Mouse (Mus musculus): ENCODE measurements around the gene Noa1.

DNA sequence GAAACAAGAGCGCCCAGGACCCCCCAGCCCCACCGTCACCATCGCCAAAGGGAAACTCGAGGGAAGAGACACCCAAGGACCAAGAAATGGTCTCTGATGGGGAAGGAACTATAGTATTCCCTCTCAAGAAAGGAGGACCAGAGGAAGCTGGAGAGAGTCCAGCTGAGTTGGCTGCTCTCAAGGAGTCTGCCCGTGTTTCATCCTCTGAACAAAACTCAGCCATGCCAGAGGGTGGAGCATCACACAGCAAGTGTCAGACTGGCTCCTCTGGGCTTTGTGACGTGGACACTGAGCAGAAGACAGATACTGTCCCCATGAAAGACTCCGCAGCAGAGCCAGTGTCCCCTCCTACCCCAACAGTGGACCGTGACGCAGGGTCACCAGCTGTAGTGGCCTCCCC lies 27.6 kb downstream of the Noa1 start:
- no peak for TF ChIP-seq CTCF (IDR thresholded peaks at IDR 0.05; ENCODE audit: borderline replicate concordance, extremely low read depth, insufficient read depth, insufficient read length)
- TF ChIP-seq POLR2A (IDR thresholded peaks at IDR 0.05; ENCODE audit: borderline replicate concordance, extremely low read depth, insufficient read depth, insufficient read length, poor library complexity, severe bottlenecking): no peak

Data from brain, embryonic 14.5 days (tissue).